Mouse (Mus musculus) heart, postnatal 10 days (tissue): ENCODE measurements at regions not wholly inside any gene's neighbourhood (a gene's known extent, or its start where the extent isn't known, plus 50 kb on each side); places are given as distances from the start of the nearest gene placed in this dataset.
A peak's percentile ranks its signal among the peaks of the same experiment; 100 is the strongest.

ENCODE experiments used
- DNase-seq, 2 experiments: peaks; one replicate each; pipeline ENCODE4 v3.0.0; 2021
- intact Hi-C: fragments of 180-260 bp; cut with DNase I; formaldehyde crosslinking; loops from one replicate; pipeline ENCODE4 v1.15.1; 2025

DNA sequence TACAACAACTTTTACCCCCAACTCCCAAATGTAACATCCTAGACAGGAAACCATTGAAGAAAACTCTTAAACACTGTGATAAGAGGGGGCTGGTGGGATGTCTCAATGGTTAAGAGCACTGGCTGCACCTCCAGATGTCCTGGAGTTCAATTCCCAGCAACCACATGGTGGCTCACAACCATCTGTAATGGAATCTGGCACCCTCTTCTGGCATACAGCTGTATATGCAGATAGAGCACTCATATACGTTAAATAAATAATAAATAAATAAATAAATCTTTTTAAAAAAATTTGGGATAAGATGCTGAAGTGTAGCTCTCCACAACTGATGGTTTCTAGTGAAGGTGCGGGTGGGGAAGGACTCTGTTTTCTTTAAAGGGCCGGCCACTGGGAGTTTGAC lies 69.3 kb downstream of the Kctd15 start:
- DNase-seq, result no peak
- intact Hi-C loops, result no loop called here

DNA sequence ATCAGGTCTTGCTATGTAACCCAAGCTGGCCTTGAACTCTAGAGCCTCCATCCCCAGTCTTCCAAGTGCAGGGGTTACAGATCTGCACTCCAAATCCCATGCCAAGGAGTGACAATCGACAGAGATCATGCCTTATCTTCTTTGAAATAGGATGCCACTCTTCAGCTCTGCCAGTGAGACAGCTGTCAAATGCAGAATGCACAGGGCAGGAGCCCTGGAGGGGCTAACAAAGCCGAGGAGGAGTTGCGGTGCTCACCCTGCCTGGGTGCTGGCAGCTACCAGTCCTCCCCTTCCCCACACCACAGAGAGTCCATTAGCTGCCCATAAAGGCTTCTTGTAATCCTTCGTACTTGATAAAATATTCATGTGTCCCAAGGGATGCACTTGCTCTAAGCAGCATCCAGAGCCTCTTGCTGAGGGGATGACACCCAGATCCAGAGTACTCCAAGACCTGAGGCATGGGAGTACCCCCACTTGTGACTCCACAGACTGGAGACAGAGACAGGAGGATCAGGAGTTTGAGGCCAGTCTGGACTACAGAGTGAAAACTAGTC lies 71.1 kb downstream of the Kctd15 start:
- intact Hi-C loops, result no loop called here
- no peak for DNase-seq

DNA sequence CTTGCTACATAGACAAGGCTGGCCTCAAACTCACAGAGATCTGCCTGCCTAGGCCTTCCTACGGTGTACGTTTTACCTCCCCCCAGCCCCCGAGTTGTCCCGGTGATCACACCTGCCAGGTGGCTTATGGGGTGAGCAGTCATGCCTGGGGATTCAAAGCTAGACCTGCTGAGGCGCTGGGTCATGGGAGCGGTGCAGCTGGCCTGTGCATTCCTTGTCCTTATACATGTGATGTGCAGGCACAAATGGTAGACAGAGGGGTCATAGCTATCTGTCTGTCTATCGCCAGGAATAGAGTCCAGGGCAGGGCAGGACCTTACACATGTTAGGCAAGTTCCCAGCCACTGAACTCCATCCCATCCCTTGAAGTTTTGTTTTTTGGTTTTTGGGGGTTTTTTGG lies 71.7 kb downstream of the Kctd15 start:
- no peak for DNase-seq
- intact Hi-C loops, result no loop called here

DNA sequence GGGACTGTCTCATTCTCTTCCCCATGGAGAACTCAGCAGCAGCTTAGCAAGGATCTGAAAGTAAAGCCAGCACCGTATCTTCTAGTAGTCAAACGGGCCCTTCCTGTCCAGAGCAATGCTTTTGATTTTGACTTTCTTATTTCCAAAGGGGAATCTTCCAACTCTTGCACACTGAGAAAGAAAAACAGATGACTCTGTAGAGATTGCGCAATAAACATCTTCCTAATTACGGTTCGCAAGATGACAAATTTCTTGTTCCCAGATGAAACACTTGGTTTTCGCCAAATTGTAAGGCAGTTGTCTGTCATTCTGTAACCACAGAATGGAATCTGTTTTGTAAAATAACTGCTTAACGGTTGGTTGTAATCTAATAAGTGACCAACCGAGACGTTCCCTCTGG lies 75.7 kb downstream of the Kctd15 start:
- DNase-seq, result no peak
- intact Hi-C loops, result no loop called here

DNA sequence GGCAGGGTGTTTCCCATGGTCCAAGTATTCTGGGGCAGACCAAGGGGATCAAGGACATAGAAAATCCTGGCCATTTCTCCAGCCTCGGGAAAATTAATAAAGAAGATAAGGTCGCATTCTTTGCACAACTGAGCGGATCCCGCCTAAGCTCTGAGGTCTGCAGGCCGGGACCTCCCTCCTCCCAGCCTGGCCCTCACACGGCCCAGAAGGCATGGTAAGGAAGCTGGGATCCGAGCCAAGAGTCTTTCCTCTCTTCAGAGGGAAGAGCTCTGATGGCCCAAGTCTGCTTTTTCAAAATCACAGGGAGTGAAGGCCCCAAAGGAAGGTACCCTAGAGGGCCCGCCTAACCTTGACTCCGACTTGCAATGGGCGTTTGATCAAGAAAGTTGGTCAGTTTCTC lies 85.2 kb downstream of the Kctd15 start:
- intact Hi-C loops, result no loop called here
- peak; percentile 65 to 74 for DNase-seq

DNA sequence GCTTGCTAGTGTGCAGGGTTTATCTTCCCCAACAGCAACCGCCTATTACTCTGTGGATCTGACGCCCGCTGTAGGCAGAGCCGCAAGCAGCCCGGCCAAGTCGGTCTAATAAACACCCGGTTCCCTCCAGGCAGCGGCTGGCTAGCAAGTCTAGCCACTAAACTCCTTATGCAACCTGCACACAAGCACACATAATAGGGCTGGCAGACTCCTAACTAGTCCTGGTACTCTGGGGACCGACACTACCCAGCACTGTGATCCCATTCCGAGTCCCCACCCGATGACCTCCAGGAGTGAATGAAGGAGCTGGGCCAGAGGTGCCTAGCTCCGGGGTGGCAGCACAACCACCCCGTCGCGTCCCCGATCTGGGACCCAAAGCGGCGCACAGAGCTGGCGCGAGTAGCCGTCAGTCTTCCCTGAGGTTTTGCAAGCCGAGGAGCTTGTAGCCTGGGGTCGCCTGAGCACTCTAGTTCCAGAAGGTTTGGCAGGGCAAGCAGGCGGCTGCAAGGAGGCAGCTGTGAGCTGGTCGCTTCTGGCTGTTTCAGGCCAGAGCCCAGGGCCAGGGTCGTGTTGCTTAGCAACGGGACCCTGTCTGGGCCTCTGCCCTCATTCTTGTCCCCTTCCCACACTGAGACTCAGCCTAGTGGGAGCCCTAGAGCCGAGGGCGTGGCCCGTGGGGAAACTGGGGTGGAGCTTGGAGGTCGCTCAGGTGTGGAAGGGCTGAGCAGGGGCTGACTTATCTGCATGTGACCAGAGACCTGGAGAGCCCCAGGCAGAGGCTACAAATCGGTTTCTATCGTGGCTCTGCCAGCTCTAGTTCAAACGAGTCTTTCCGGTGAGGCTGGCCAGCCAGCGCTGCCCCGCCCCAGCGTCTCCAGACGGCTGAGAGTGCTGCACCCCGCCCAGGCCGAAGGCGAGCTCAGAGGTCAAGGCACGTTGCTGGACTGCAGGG lies 86.1 kb downstream of the Kctd15 start:
- DNase-seq, result peak; percentile 68 to 76
- intact Hi-C loops, result no loop called here

DNA sequence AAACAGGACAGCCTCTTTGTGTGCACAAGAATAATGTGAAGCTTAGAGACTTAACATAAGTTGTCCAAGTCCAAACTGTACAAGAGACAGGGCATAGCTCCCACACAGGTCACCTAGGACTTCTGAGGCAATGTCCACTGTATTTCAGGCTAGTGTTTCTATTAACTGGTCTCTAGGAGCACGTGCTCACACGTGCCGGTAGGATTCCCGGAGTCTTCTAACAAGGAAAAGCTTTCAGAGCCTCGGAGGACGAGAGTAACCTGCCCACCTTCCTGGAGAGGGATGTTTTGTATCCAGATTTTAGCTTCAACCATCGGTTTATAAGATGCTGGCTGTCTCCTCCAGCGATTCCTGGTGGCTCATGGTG lies 86.8 kb downstream of the Kctd15 start:
- intact Hi-C loops, result no loop called here
- no peak for DNase-seq

DNA sequence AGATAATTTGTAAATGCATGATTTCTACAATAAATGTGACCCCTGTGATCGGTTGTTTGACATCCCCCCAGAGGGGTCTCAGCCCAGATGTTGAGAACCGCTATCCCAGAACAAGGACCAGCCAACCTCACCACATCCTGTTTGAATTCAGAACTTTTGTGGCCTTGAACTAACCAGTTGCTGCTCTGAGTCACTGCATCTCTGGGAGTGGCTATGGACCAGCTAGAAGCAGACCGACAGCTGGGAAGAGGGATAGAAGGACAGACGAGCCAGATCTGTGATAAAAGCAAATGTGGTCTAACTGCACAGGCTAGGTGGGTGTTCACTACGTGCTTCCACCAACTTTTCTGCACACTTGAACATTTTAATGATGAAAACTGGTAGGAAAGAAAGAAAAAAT lies 89.0 kb downstream of the Kctd15 start:
- DNase-seq, result no peak
- intact Hi-C loops, result no loop called here

DNA sequence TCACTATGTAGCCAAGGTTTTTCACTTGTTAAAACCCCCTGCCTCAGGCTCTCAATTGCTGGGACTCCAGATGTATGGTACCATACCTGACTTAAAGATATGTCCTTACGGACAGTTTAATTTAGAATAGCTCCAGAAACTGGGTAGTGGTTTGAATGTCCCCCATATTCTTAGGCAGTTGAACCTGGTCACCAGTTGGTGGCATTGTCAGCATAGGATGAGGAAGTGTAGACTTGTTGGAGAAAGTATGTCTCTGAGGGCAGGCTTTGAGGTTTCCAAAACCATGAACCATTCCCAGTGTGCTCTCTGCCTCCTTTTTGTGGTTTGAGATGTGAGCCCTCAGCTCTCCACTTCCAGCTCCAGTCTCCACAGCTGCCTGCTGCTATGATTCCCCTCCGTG lies 94.4 kb downstream of the Kctd15 start:
- intact Hi-C loops, result loop anchor here (5.0 kb wide), 1 partner anchor 95 kb away; the partner anchor contains the start of gene Kctd15
- no peak for DNase-seq

DNA sequence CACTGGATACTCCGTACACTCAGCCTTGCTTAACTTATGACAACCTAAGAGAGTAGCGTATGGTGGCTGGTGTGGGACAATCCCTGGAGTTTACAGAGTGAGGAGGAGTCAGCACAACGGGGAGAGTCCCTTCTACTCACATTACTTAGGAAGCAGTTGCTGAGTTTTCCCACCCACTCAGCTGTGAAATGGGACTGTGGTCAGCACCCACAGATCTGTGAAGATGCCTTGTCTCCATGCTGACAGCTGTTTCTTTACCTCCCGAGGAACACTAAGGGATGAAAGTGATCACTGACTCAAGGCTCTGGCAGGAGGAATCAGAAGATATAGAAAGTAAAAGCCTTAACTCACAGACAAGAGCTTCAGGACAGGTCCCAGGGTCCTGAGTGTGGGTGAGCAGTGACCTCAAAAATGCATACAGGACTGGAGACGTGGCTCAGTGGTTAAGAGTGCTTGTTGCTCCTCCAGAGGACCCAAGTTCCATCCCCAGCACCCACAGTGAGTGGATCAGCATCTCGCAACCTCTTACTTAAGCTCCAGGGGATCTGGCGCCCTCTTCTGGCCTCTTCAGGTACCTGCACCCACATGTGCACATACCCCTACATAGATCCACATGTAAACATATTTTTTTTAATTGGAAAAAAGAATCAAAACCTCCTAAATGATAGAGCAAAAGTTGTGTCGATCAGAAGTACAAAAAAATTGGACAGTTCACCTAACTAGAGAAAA lies 97.8 kb downstream of the Kctd15 start:
- intact Hi-C loops, result no loop called here
- DNase-seq, result no peak

DNA sequence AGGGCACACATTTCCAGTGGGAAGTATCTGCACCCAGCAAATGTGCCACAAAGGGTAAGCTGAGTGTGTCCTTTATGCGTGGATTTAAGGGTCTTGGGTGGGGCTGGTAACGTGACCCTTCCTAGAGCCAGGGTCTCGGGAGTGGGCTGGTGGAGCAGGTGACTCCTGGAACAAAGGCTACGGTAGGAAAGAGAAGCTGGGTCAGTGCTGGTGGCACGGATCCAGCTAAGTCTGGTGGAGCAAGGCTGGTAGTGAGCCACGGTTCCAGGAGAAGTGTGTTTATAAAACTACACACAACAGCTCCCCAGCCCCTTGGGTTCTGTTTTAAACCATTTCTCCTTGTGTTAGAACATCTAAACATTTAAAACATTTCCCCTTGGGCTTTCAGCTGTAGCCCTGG lies 101.3 kb downstream of the Kctd15 start:
- peak in 1 of 2 experiments; percentile 18 for DNase-seq
- intact Hi-C loops, result no loop called here

DNA sequence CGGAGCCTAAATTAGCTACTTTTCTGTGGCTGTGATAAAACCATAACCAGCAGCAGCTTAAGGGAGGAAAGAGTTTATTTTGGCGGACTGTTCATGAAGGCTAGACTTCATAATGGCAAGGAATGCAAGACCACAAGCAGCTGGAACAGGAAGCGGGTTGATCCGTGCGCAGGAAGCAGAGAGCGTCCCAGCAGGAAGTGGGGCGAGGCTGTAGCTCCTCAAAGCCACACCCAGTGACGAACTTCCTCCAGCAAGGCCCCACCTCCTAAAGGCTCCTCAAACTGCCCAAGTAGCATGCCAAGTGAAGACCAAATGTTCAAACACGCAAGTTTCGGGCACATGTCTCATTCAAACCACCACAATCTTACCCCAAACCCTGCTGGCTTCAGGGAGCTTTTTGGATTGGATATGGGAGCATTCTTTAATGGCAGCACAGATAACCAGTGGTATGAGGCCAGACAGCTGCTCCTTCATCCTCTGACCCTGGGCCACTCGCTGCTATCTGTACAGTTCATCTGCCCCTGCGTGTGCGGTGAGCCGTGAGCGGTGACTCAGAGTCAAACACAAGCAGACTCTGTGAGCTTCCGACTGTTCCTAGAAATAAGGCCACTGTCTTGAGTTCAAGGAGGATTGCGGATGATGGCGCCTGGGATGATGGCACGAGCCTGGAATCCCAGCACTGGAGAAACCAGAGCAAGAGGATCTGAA lies 109.8 kb downstream of the Kctd15 start:
- DNase-seq, result no peak
- intact Hi-C loops, result no loop called here

DNA sequence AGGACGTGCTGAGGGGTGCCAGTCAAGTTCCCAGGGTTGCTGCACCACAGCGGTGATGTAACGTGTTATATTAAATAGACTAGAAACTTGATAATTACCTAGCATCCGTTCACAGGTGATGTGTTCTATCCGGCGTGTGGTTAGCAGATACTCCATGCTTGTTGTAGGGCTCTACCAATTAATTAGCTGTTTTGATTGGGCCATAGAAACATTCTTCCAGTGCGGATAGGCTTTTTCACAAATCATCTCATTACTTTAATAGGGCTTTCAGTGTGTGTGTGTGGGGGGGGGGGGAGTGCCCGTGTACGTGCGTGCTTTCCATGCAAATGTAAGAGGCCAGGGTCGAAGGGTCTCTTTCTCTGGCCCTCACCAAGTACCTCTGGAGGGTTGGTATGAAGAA lies 110.6 kb downstream of the Kctd15 start:
- intact Hi-C loops, result no loop called here
- no peak for DNase-seq

DNA sequence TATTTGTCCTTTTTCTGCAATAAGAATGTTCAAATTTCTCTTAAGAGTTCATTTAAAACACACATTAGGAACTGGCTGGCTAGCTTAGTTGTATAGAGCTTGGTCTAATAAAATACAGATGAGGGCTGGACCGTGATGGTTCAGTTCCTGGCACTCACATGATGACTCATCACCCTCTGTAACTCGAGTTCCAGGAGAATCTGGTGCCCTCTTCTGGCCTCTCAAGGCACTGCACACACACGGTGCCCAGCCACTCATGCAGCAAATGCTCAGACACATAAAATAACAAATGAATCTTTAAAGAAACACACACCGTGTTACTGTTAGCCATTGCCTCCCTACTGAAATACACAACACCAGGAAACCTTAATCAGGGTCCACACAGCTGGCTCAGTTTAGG lies 114.6 kb downstream of the Kctd15 start:
- no peak for DNase-seq
- intact Hi-C loops, result no loop called here

DNA sequence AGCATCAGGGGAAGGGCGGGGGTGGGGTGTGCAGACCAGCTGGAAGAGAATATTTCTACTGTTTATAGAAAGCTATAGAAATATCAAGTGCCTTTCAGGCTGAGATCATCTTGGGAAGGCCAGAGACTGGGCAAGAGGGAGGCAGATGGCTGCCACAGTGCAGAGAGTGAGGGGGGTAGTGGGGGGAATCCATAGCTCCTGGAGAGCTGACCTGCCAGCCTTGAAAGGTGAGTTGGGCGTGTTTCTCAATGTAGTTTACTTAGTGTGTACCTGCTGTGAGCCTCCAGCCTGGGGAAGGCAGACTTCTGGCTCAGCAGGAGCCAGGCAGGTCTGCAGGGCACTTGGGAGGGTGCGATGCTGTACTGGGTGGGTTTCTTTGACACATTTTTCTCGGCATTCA lies 115.5 kb downstream of the Kctd15 start:
- intact Hi-C loops, result no loop called here
- DNase-seq, result no peak

DNA sequence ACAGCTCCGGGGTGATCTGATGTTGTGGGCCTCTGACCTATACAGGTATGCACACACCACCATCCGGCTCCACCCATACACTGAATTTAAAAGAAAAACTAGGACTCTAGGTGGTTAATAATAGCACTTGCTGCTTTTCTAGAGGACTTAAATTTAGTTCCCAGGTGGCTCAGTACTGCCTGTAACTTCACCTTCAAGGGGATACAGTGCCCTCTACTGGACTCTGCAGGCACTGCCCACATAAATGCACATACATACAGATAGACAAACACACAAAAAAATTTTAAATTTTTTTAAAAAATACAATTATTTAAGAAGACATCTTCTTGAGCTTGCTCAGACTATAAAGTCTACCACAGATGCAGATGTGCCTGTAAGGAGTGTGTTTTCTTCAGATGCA lies 116.7 kb downstream of the Kctd15 start:
- intact Hi-C loops, result no loop called here
- DNase-seq, result no peak

DNA sequence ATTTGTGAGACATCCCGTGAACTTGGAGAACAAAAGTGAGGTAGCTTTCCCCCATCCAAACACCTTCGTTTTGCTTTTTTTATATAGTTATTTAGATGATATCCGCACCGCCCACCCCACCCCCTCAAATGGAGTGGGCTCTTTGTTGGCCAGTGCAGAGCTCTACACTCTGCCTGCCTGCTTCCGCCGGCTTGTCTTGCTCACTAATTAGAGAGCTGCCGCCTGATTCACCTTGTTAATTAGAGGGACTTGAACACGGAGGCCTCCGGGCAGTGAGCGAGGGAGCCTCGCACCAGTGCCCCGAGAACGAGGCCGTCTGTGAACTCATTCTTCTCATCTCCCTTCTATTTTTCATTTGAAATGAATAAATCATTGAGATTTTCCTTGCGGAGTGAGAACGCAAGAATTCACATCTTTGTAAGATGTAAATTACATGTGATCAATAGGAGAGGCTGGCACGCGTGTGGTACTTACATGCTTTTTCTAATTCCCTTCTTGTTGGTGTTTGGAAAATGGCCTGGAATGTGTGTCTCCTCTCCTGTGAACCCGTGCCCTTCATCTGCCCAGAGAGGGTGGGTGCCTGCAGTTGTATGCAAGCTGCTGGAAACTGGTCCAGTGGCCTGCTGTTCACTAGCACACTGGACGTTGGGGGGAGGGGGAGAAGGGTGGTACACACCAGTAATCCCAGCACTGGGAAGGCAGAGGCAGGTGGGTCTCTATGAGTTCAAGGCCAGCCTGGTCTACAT lies 118.0 kb downstream of the Kctd15 start:
- DNase-seq, result no peak
- intact Hi-C loops, result no loop called here

DNA sequence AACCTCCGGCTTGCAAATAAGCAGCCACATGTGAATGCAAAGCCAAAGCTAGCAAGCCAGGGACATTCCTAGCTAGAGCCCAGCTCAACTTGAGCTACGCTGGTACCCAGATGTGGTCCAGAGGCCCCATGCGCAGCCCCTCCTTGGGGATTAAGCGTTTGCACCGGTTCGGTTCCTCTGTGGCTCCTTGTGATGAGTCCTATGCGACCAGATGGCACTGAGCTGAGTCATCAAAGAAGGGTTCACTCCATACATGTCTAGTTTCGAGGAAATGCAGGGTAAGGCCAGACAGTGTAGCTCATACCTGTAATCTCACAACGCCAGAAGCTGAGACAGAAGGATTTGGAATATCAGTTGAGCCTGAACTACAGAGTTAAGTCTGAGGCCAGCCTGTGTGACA lies 119.4 kb downstream of the Kctd15 start:
- intact Hi-C loops, result no loop called here
- no peak for DNase-seq

DNA sequence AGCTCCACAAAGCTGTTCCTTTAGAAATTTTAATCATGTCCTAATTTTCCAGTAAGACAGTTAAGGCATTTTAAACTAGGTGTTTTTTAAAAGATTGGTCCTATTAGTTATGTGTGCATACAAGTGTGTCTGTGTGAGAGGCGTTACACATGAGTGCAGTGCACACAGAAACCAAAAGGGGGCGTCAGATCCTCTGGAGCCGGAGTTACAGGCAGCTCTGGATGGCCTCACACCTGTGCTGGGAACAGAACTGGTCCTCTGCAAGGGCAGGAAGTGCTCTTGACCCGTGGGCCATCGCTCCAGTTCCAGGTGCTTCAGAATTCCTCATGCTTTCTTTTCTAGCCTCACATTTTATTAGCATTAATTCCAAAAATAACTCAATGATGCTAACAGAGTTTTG lies 122.3 kb downstream of the Kctd15 start:
- intact Hi-C loops, result no loop called here

DNA sequence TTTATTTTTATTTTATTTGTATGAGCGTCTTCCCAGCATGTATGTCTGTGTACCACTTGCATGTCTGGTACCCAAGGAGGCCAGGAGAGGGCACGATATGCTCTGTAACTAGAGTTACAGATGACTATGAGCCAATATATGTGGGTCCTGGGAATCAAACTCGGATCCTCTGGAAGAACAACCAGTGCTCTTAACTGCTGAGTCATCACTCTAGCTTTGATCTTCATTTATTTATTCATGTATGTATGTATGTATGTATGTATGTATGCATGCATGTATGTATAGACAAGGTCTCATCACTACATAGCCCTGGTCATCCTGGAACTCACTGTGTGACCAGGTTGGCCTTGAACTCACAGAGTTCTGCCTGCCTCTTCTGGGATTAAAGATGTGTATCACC lies 124.9 kb downstream of the Kctd15 start:
- no peak for DNase-seq
- intact Hi-C loops, result no loop called here

More for the DNA sequence above, 122.3 kb downstream of the Kctd15 start:
- no peak for DNase-seq

DNA sequence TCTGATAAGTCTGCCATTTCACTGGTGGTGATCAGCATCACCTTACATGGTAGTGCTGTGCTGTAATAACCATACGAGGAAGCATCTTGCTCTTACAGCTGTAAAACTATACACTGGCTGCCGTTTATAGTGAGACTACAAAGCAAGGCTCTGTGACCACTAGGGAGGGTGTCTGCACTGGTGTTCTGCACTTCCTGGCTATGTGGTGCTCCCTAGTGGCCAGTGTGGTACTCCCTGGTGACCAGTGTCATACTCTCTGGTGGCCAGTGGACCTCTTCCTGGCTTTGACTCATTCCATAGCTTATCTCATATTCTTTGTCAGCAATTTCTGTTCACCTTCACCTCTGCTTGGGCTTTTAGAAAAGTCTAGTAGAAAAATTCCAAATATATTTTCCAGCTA lies 114.7 kb upstream of the Lsm14a start:
- intact Hi-C loops, result no loop called here
- no peak for DNase-seq
